Mouse (Mus musculus) lung, postnatal 0 days (tissue): Measurements from ENCODE around the gene Grasp.

ENCODE experiments used
- CTCF ChIP-seq: IDR thresholded peaks from 2 replicates; pipeline ENCODE4 v1.5.1; 2016; ENCODE audit warnings: antibody characterized with exemption, mild to moderate bottlenecking
- EP300 ChIP-seq: IDR thresholded peaks from 2 replicates; pipeline ENCODE4 v1.6.1; 2016; ENCODE audit warnings: antibody characterized with exemption, mild to moderate bottlenecking, control low read depth

DNA sequence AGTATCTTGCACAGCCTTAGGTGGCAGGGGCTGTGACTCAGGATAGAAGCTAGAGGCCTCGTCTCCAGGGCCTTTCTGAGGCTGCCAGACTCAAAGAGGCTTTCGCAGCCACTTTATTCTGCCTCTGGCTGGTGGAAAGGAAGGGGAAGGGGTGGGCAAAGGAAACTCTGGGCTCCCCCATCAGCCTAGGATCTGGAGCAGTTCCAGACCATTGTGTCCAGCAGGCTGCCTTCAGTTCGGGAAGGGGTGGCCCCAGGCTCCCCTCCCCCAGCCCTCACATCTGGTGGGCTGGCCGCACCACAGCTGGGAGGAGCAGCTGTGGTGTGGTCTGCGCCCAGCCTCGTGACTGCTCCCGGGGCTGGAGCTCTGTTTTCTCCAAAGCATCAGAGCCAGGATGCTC lies 4.0 kb downstream of the Grasp start:
- TF ChIP-seq CTCF (no peak), EP300 (peak; percentile 65)
